Mouse (Mus musculus): ENCODE results near the gene Syt13. TPM values are rescaled to one million over a fixed set of nuclear protein-coding genes. Genes with fewer than 3 reads are reported as not detected.

Gene Syt13
- polyA plus RNA-seq (2016; fragmentation: Nextera tagmentation; extraction: Ambion mirVana), result 32.5 and 33.3 TPM in 2 replicates

DNA sequence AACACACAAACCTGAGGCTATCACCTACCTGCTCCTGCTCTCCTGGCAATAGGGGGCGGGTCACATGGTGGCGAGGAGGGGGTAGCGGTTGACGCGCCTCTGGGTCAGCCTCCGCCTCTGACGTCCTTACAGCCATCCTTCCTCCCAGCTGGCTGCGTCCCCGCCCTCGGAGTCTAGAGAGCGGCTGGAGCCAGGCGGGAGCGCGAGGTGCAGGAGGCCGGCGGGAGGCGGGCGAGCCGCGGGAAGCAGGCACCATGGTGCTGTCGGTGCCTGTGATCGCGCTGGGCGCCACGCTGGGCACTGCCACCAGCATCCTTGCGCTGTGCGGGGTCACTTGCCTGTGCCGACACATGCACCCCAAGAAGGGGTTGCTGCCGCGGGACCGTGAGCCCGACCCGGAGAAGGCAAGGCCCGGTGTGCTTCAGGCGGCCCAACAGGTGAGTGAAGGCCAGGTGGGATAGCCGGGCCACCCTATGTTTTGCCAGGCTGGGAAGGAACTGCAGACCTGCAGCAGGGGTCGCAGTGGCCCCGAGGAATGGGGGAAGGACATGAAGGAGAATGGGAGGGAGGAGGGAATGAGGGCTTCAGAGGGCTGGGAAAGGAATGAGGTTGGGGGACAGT is at the start of gene Syt13:
TSS of gene Syt13 (plus strand) at position 166 of the 621 bp plus-strand sequence.
- H3K4me3 ChIP-seq, result peak within 1 kb of the TSS; percentile 47
- peak within 1 kb of the TSS; percentile 70 for H3K4me2 ChIP-seq (replicated peaks)
- no peaks in the 10 kb centered on the region for H3K36me3 ChIP-seq
- under 1% methylated on average over 38 of the region's 38 CpGs for WGBS
- peak; percentile 53 for ATAC-seq (ENCODE audit: low FRiP score, low read depth)
- peaks cover 64% of the 10 kb centered on the region for H3K4me1 ChIP-seq
- peak within 1 kb of the TSS; percentile 58 for H3K9ac ChIP-seq (replicated peaks)
- H3K9me3 ChIP-seq, result no peaks in the 10 kb centered on the region
- peaks cover 32% of the 10 kb centered on the region for H3K27me3 ChIP-seq
- H3K27ac ChIP-seq (replicated peaks), result peak within 1 kb of the TSS; percentile 82

DNA sequence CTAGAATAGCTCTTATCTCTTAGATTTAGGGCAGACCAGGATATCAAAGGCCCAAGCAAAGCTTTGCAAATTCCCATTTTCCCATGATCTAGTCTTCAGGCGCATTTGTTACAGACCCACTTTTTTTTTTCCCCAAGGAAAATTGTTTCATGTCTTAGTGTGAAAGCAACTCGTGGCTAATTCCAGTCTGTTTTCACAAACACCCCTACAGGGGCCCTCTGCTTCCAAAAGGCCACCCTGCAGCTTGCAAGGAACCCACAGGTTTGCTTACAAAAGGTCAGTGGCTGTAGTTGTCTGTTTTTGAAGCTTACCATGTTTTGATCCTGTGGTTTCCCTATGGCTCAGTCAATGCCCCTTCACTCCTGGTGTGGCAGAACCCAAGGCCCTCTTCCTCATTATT is 48.3 kb upstream of the Syt13 start:
- 24% methylated on average over 2 of the region's 2 CpGs for WGBS
- Histone ChIP-seq H3K27me3 (0 out of 2 replicates have a peak, but pooled peaks cover 4% of the 10 kb centered on the region), H3K4me2 (replicated peaks) (no peak overlapping the region), H3K4me1 (peaks cover 21% of the 10 kb centered on the region), H3K36me3 (no peaks in the 10 kb centered on the region), H3K9ac (replicated peaks) (no peak overlapping the region), H3K27ac (replicated peaks) (no peak overlapping the region), H3K4me3 (no peak overlapping the region), H3K9me3 (peaks cover 8% of the 10 kb centered on the region; the same call in 1 of the 2 replicates)
- ATAC-seq (ENCODE audit: low FRiP score, low read depth), result no peak

DNA sequence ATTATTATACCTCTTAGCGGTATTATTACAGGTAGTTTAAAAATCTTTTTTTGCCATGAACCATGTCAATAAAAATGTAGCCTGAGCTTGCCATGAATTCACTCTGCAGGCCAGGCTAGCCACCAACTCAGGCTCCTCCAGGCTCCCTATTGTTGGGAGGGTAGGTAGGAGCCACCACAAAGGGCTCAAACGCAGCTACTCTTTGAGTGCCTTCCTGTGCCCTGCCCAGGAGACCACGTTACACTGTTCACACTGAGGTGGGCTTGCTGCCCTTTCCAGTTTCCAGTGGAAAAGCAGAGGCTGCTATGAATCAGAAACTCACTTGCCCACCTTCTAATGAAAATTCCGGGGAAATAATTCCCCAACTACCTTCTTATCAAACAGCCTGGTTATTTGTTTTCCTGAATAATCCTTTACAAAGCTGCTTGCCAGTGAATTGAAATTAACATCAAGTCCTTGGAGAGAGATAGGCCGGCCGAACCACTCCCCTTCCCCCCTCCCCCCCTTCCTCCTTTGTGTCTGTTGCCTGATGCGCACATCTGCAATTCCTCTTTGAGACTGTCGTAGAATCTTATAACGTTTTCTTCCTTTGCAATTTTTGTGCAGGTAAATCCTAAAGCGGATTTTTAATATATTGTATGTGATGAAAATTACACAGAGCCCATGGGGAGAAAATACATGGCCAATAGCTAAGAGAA is 44.6 kb upstream of the Syt13 start:
- Histone ChIP-seq H3K36me3 (no peaks in the 10 kb centered on the region), H3K27me3 (peaks cover 4% of the 10 kb centered on the region; the same call in 1 of the 2 replicates), H3K4me2 (replicated peaks) (peak overlapping the region; percentile 9; the same call in 1 of the 2 replicates), H3K9ac (replicated peaks) (no peak overlapping the region), H3K4me1 (peaks cover 22% of the 10 kb centered on the region), H3K27ac (replicated peaks) (peak overlapping the region; percentile 84), H3K4me3 (no peak overlapping the region), H3K9me3 (no peaks in the 10 kb centered on the region)
- WGBS, result 10% methylated on average over 10 of the region's 10 CpGs
- ATAC-seq (ENCODE audit: low FRiP score, low read depth), result peak; percentile 65

DNA sequence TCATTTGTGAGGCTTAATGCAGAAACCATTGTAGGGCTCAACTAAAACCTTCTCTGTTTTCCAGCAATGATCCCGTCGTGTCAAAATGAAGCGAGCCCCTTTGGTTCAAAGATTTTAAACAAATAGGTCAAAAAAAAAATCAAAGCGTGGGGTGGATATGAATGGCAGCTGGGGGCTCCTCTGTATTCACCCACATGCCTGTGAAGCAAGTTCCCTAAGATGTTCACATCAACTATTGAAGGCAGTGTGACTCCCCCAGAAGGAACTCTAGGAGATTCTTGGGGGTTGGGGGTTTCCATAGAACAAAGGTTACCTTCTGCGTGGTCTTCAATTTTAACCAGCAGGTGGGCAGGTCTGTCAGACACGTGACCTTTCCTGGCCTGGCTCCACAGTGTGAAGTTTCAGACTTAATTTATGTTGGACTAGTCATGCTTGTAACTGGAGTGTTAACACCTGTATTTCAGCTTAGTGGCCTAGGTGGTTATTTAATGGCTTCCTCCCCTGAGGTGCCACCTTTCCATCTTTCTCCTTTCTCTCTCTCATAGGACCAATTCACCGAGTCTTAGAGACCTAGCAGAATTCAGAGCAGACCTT is 43.7 kb upstream of the Syt13 start:
- Histone ChIP-seq H3K27ac (replicated peaks) (peak overlapping the region; percentile 84), H3K9ac (replicated peaks) (no peak overlapping the region), H3K4me1 (peaks cover 22% of the 10 kb centered on the region), H3K36me3 (no peaks in the 10 kb centered on the region), H3K27me3 (peaks cover 4% of the 10 kb centered on the region; the same call in 1 of the 2 replicates), H3K4me3 (no peak overlapping the region), H3K9me3 (no peaks in the 10 kb centered on the region), H3K4me2 (replicated peaks) (peak overlapping the region; percentile 9; the same call in 1 of the 2 replicates)
- ATAC-seq (ENCODE audit: low FRiP score, low read depth), result peak; percentile 25; the same call in 1 of the 2 replicates
- WGBS, result 8% methylated on average over 7 of the region's 7 CpGs

DNA sequence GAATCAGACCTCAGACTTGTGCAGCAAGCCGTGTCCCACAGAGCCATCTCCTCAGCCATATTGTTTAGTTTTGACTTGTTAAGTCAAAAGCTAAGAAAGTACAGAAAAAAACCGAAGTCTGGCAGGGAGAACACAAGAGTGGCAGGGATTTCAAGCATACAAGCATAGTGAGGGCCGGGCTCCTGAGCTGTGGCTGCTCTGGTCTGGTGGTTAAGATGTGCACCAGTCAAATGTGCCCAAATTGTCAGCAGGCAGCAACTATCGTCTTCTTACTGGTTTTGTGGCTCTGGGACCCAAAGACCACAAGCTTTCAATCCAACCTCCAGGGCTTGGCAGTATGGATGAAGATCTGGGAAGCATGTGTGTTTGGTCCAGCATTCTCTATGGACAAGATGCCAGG is 42.2 kb upstream of the Syt13 start:
- no peaks in the 10 kb centered on the region for H3K36me3 ChIP-seq
- H3K27ac ChIP-seq (replicated peaks), result no peak overlapping the region
- no peak overlapping the region for H3K4me2 ChIP-seq (replicated peaks)
- no peaks in the 10 kb centered on the region for H3K9me3 ChIP-seq
- no peak for ATAC-seq (ENCODE audit: low FRiP score, low read depth)
- no peak overlapping the region for H3K4me3 ChIP-seq
- H3K4me1 ChIP-seq, result peaks cover 22% of the 10 kb centered on the region
- H3K27me3 ChIP-seq, result peaks cover 4% of the 10 kb centered on the region; the same call in 1 of the 2 replicates
- 89% methylated on average over 4 of the region's 4 CpGs for WGBS
- H3K9ac ChIP-seq (replicated peaks), result no peak overlapping the region

DNA sequence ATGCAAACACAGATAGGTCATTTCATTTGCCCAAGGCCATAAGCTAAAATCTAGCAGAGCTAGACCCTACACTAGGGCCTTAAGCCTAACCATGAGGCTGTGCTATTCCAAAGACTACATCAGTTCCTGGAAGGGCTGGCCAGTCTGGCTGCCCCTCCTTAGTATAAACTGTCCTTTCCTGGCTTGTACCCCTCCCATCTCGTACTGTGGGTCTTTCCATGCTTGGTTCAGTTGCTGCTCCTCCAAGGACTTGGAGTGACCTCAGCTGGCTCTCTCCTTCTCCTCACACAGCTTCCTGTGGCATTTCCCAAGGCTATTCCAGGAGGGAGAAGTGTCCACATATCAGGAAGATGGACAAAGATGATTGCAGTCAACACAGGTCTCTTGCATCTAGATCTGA is 40.3 kb upstream of the Syt13 start:
- Histone ChIP-seq H3K27ac (replicated peaks) (no peak overlapping the region), H3K9me3 (no peaks in the 10 kb centered on the region), H3K9ac (replicated peaks) (no peak overlapping the region), H3K27me3 (peaks cover 11% of the 10 kb centered on the region; the same call in 1 of the 2 replicates), H3K4me2 (replicated peaks) (no peak overlapping the region), H3K4me1 (peaks cover 21% of the 10 kb centered on the region), H3K36me3 (no peaks in the 10 kb centered on the region), H3K4me3 (no peak overlapping the region)
- no peak for ATAC-seq (ENCODE audit: low FRiP score, low read depth)
- 85% methylated on average over 1 of the region's 1 CpGs for WGBS

DNA sequence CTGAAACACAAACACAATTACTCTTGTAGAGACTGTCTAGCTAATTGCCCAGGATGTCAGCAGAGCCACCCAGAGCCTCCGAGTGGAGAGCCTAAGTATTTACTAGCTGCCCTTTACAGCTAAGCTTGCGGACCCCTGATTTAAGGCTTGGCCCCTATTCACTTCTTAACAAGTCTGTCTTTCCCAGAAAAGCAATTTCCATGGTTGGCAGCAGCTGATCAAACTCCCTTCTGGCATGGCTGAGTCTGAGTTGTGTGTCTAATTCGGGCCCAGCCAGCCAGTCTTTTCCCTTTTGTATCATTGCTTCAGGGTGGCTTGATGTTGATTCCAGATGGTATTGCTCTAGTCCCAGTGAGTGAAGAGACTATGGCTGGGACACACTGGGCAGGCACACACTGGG is 37.4 kb upstream of the Syt13 start:
- H3K4me1 ChIP-seq, result no peaks in the 10 kb centered on the region
- peak; percentile 47; the same call in 1 of the 2 replicates for ATAC-seq (ENCODE audit: low FRiP score, low read depth)
- 27% methylated on average over 3 of the region's 3 CpGs for WGBS
- H3K9ac ChIP-seq (replicated peaks), result no peak overlapping the region
- H3K36me3 ChIP-seq, result no peaks in the 10 kb centered on the region
- H3K4me3 ChIP-seq, result no peak overlapping the region
- H3K27me3 ChIP-seq, result peaks cover 20% of the 10 kb centered on the region
- no peak overlapping the region for H3K4me2 ChIP-seq (replicated peaks)
- no peak overlapping the region for H3K27ac ChIP-seq (replicated peaks)
- no peaks in the 10 kb centered on the region for H3K9me3 ChIP-seq

DNA sequence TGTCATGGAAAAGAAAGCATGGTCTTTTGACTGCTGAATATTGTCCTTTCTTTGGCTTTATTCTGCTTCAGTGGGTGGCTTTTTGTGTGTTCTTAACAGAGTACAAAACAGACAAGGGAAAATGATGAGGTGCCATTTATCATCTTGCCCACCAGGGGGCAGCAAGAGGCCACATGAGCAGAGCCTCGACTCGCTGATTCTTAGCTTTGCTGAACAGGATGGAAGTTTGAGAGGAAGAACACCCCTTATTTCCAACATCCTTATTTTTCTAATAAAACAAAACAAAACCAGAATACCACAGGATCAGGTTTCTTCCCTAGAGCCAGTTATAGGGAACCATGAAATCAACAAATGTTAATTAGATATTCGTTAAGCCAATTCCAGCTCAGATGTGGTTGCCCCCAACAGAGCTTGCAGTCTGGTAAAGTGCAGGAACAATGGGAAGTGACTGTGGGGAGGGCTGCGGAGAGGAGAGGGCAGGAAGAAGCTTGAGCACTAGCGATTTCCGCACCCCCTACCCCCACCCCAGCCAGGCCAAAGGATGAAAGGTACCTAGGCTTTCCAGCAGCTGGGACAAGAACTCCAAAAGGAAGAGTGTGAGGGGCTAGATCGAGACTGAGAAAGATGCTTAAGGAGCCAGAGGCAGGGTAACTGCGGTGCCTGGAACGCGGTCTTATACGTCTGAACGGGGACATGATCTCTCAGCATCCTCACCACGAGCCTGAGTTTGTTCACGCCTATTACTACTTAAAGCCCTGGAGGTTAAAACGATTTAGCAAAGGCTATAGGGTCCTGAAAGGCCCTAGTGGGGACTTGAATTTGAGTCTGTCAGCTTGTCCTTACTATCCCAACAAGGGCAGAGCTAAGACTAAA is 31.6 kb upstream of the Syt13 start:
- 3% methylated on average over 15 of the region's 15 CpGs for WGBS
- no peak overlapping the region for H3K4me3 ChIP-seq
- ATAC-seq (ENCODE audit: low FRiP score, low read depth), result peak; percentile 56
- H3K9ac ChIP-seq (replicated peaks), result no peak overlapping the region
- H3K4me2 ChIP-seq (replicated peaks), result peak overlapping the region; percentile 24
- no peaks in the 10 kb centered on the region for H3K9me3 ChIP-seq
- H3K27ac ChIP-seq (replicated peaks), result no peak overlapping the region
- peaks cover 29% of the 10 kb centered on the region for H3K27me3 ChIP-seq
- H3K36me3 ChIP-seq, result no peaks in the 10 kb centered on the region
- H3K4me1 ChIP-seq, result 0 out of 2 replicates have a peak, but pooled peaks cover 8% of the 10 kb centered on the region

DNA sequence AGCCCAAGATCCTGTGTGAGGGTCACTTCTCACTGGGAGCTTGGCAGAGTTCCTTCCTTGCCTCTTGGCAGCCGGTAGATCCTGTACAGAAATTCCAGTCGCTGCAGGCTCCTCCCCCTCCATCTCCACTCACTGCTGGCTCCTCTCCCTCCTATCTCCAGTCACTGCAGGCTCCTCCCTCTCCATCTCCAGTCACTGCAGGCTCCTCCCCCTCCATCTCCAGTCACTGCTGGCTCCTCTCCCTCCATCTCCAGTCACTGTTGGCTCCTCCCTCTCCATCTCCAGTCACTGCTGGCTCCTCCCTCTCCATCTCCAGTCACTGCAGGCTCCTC is 31.0 kb upstream of the Syt13 start:
- 0 out of 2 replicates have a peak, but pooled peaks have one; percentile 12 for ATAC-seq (ENCODE audit: low FRiP score, low read depth)
- H3K27me3 ChIP-seq, result peaks cover 23% of the 10 kb centered on the region
- H3K9ac ChIP-seq (replicated peaks), result no peak overlapping the region
- H3K27ac ChIP-seq (replicated peaks), result no peak overlapping the region
- H3K4me3 ChIP-seq, result no peak overlapping the region
- H3K4me1 ChIP-seq, result 0 out of 2 replicates have a peak, but pooled peaks cover 8% of the 10 kb centered on the region
- H3K9me3 ChIP-seq, result no peaks in the 10 kb centered on the region
- H3K36me3 ChIP-seq, result no peaks in the 10 kb centered on the region
- WGBS, result 3% methylated on average over 2 of the region's 2 CpGs
- peak overlapping the region; percentile 24 for H3K4me2 ChIP-seq (replicated peaks)

DNA sequence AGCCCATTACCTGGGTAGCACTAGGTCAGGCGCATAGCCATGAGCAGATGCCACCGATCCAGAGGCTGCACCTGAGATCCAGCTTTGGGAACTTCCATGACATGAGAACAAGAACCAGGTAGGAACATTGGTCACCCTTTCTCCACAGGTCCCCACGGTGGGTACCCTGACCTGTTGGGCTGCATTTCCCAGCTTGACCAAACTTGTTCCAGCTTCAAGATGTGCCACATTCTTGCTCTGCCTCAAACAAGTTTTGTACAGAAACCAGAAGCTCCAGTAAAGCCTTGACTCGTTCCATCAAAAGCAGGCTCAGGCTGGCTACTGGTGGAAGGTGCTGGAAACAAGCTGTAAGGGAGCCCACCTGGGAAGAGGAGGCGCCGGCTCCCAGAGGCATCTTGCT is 29.9 kb upstream of the Syt13 start:
- Histone ChIP-seq H3K27ac (replicated peaks) (no peak overlapping the region), H3K4me2 (replicated peaks) (no peak overlapping the region), H3K9ac (replicated peaks) (no peak overlapping the region), H3K9me3 (no peaks in the 10 kb centered on the region), H3K27me3 (peaks cover 19% of the 10 kb centered on the region), H3K36me3 (no peaks in the 10 kb centered on the region), H3K4me3 (no peak overlapping the region), H3K4me1 (0 out of 2 replicates have a peak, but pooled peaks cover 8% of the 10 kb centered on the region)
- WGBS, result 89% methylated on average over 6 of the region's 6 CpGs
- ATAC-seq (ENCODE audit: low FRiP score, low read depth), result no peak

DNA sequence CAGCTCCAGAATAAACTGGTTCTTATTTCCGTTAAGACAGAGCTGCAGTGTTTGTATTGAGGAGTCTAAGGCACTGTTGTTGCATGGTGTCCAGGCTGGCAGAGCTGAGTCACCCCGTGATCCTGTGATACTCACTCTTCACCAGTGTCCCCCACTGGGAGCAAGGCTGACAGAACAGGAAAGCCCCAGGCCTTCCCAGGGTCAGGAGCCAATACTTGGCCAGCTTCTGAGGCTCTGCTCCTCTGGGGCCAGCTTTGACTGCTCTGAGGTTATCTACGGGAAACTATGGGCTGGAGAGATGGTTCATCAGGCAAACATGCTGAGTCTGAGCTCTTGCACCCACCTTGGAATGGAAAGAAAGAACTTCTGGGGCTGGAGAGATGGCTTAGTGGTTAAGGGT is 28.0 kb upstream of the Syt13 start:
- no peak for ATAC-seq (ENCODE audit: low FRiP score, low read depth)
- WGBS, result 78% methylated on average over 3 of the region's 3 CpGs
- Histone ChIP-seq H3K27ac (replicated peaks) (no peak overlapping the region), H3K27me3 (peaks cover 12% of the 10 kb centered on the region; the same call in 1 of the 2 replicates), H3K4me2 (replicated peaks) (no peak overlapping the region), H3K4me3 (no peak overlapping the region), H3K9me3 (no peaks in the 10 kb centered on the region), H3K36me3 (no peaks in the 10 kb centered on the region), H3K4me1 (0 out of 2 replicates have a peak, but pooled peaks cover 8% of the 10 kb centered on the region), H3K9ac (replicated peaks) (no peak overlapping the region)

Measured in midbrain, embryonic 12.5 days (tissue).